Mouse (Mus musculus): Measurements from ENCODE around the gene Unk.

Gene Unk

GRCm38 (mm10) chr11:116108464-116109137, 78.5 kb downstream of the Unk start:
- peak; percentile 36 for DNase-seq (ENCODE audit: low spot score)

GRCm38 (mm10) chr11:116109441-116110081, 79.4 kb downstream of the Unk start:
- DNase-seq (ENCODE audit: low spot score): no peak

- DNase-seq (ENCODE audit: low spot score): peak; percentile 73
These were observed 80.0 kb downstream of the Unk start for GRCm38 (mm10) chr11:116110131-116110530.

- DNase-seq (ENCODE audit: low spot score): no peak
These were observed 80.4 kb downstream of the Unk start for GRCm38 (mm10) chr11:116110540-116110939.
